Mouse (Mus musculus) cortical plate, adult 2 months (tissue): ENCODE measurements around the gene Abcd1. TPM values are rescaled to one million over a fixed set of nuclear protein-coding genes. Genes with fewer than 3 reads are reported as not detected.

ENCODE experiments used
- H3K27ac ChIP-seq: fragments of 200-500 bp; 2 replicates; pipeline ENCODE4 v1.5.1; 2012; ENCODE audit warnings: low read length, control low read depth, inconsistent platforms; ENCODE audit not compliant: insufficient read depth
- H3K4me1 ChIP-seq: fragments of 200-500 bp; 2 replicates; pipeline ENCODE4 v1.6.1; 2011; ENCODE audit warnings: low read length; ENCODE audit not compliant: control insufficient read depth, insufficient read depth
- H3K4me3 ChIP-seq: fragments of 200-500 bp; 2 replicates; pipeline ENCODE4 v1.5.1; 2011; ENCODE audit warnings: mild to moderate bottlenecking, low read length, control low read depth; ENCODE audit not compliant: insufficient read depth
- CTCF ChIP-seq: fragments of 200-500 bp; IDR thresholded peaks from 2 replicates; pipeline ENCODE4 v1.5.1; 2011; ENCODE audit warnings: mild to moderate bottlenecking, control low read depth, low read length; ENCODE audit not compliant: insufficient read depth; ENCODE audit errors: extremely low read depth
- POLR2A ChIP-seq: fragments of 200-500 bp; IDR thresholded peaks from 2 replicates; pipeline ENCODE4 v1.6.1; 2011; ENCODE audit warnings: mild to moderate bottlenecking, low read length, control low read depth; ENCODE audit not compliant: insufficient read depth; ENCODE audit errors: extremely low read depth
- polyA plus RNA-seq: library from polyadenylated mRNA; depleted of rRNA; stranded (reverse); fragments of >200 nt; gene quantifications from 2 replicates; pipeline ENCODE4 v1.2.3, GENCODE M21; 2012; rRNA removed

Abcd1 gene
- 16.6 and 16.9 TPM in 2 replicates for polyA plus RNA-seq

DNA sequence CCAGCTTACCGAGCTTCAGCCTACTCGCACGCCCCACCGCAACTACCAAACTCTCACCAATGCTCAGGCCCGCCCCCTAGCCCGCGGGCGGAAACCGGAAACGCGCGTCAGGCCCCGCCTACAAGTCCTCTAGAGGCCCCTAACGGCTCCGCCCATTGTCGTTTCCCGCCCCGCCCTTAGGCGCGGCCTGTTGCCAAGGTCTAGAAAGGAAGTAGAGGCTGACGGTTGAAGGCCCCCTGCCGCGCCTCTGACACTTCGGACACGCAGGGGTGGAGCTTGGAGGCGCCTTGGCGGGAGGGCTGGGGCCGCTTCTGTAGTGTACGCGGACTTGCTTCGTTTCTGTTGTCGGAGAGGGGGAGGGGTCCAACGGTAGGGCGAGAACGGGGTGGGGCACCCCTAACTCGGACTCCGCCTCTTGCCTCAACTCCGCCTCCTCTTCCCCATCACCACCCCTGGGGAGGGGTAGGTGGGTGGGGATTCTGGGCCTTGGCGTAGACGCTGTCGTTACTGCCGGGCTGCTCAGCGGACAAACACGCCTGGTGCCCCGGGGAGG, at the start of gene Abcd1, which contains the start of gene Bcap31:
Gene Abcd1, plus strand, starts transcription at position 489 of the 553 bp plus-strand sequence.
Gene Bcap31, minus strand, starts transcription at position 67 of the 553 bp plus-strand sequence.
- Histone ChIP-seq H3K4me3 (peak within 1 kb of the TSS; percentile 69), H3K4me1 (0 out of 2 replicates have a peak, but pooled peaks cover 4% of the 10 kb centered on the region), H3K27ac (peak within 1 kb of the TSS; percentile 76)
- peak; percentile 64; the same call in 1 of the 2 replicates for TF ChIP-seq POLR2A
- TF ChIP-seq CTCF: no peak

- no peak overlapping the region for H3K27ac ChIP-seq
- peak overlapping the region; percentile 87 for H3K4me3 ChIP-seq
- H3K4me1 ChIP-seq: peaks cover 2% of the 10 kb centered on the region; the same call in 1 of the 2 replicates
- TF ChIP-seq POLR2A: no peak
- no peak for TF ChIP-seq CTCF
Observed at GRCm38 (mm10) chrX:73672031-73672431, 44.4 kb upstream of the Abcd1 start.

DNA sequence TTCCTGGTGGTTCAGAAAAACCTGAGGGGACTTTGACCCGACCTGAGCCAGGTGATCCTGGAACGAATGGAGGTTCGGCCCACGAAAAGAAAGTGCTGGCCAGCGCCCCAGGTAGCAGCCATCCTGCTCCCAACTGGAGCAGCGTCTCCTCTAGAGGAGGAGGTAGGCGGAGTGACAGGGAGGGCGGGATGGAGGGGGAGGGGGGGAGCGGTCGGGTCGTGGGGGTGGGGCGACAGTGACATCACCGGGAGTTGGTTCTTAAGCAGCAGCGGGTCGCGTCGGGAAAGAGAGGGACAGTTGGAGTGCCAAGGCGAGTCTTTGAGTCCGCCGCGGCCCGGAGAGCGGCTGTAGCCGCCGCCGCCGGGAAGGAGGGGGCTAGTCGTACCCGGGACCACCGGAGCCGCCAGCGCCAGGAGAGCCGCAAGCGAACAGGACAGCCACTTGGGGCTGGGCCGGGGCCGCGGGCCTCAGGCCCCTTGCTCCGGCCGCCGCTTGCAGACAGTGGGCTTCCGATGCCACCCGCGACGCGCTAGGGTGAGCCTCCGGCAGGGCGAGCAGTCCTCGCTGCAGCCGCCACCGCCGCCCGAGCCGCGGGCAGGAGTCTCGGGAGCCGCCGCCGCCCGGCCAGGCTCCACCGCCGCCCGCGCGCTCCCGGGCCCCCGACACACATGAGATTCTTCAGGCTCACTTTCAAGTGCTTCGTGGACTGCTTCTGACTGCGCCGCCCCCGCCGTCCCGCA, 43.3 kb upstream of the Abcd1 start, which contains the start of gene Slc6a8:
Gene Slc6a8, plus strand, starts transcription at position 272 of the 740 bp plus-strand sequence.
- TF ChIP-seq CTCF (no peak), POLR2A (no peak)
- peaks cover 2% of the 10 kb centered on the region; the same call in 1 of the 2 replicates for H3K4me1 ChIP-seq
- H3K27ac ChIP-seq: peak within 1 kb of the TSS; percentile 90
- H3K4me3 ChIP-seq: peak within 1 kb of the TSS; percentile 87

GRCm38 (mm10) chrX:73673619-73673967, 42.8 kb upstream of the Abcd1 start:
- Histone ChIP-seq H3K4me1 (peaks cover 2% of the 10 kb centered on the region; the same call in 1 of the 2 replicates), H3K27ac (peak overlapping the region; percentile 90; the same call in 1 of the 2 replicates), H3K4me3 (peak overlapping the region; percentile 87)
- TF ChIP-seq CTCF (no peak), POLR2A (no peak)

GRCm38 (mm10) chrX:73673968-73674661, 42.3 kb upstream of the Abcd1 start:
- Histone ChIP-seq H3K27ac (peak overlapping the region; percentile 90), H3K4me3 (peak overlapping the region; percentile 87), H3K4me1 (peaks cover 2% of the 10 kb centered on the region; the same call in 1 of the 2 replicates)
- no peak for TF ChIP-seq POLR2A
- no peak for TF ChIP-seq CTCF

DNA sequence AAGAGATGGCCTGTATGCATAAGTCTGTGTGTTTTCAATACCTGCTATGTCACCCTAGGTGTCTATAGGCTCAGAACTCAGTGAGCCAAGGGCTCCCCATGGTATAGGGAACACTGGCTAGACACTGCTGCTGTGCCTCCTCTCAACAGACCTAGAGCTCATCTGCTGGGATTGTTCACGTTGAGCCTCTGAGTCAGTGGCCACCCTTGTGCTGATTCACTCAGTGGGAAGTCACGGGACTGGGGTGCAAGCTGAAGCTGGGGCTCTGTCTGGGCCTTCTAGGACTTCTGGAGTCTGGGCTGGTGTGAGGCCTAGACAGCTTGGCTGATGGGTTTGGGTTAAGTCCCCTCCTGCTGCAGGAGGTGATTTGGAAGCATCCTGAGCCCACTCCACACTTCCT, 41.2 kb upstream of the Abcd1 start:
- TF ChIP-seq POLR2A: no peak
- no peak for TF ChIP-seq CTCF

GRCm38 (mm10) chrX:73676668-73677067, 39.7 kb upstream of the Abcd1 start:
- no peak overlapping the region for H3K27ac ChIP-seq
- no peak for TF ChIP-seq POLR2A
- no peak for TF ChIP-seq CTCF
- H3K4me1 ChIP-seq: peaks cover 2% of the 10 kb centered on the region; the same call in 1 of the 2 replicates
- H3K4me3 ChIP-seq: no peak overlapping the region

More for the DNA sequence above, 41.2 kb upstream of the Abcd1 start:
- Histone ChIP-seq H3K4me3 (peak overlapping the region; percentile 87), H3K27ac (0 out of 2 replicates have a peak overlapping the region, but pooled peaks have one; percentile 32), H3K4me1 (peaks cover 2% of the 10 kb centered on the region; the same call in 1 of the 2 replicates)

DNA sequence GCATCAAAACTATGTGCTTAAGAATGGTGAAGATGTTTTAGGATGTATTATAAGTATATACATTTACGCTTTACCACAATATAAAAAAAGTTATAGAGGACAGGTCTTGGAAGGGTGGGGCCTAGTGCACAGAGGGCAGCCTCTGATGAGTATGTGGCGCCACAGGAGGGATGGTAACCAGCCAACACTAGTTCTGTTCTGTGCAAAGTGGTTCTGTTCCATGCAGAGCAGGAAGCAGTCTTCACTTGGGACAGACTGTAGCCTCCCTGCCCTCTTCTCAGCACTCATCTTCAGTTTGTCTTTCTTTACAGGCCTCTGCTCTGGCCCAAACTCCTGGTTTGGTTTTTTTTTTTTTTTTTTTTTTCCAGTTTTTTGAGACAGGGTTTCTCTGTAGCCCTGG, 32.2 kb upstream of the Abcd1 start:
- H3K4me3 ChIP-seq: no peak overlapping the region
- no peak overlapping the region for H3K27ac ChIP-seq
- H3K4me1 ChIP-seq: no peaks in the 10 kb centered on the region
- TF ChIP-seq POLR2A (no peak), CTCF (no peak)

DNA sequence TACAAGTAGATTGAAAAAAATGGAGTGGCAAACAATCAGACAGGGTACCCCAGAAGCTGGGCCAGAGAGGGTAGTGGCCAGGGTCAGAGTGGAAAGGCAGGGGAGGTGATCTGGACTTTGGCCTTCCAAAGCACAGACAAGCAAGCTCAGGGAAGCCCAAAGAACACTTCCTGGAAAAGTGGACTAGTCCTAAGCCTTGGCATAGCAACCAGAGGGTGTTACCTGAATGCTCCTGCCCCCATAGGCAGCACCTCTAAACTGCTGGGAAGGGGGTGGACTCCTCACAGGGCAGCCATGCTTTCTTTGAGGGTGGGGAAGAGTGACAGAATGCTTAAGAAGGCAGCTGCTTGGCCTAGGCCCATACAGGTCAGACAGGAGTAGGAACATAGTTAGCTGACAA, 31.4 kb upstream of the Abcd1 start:
- Histone ChIP-seq H3K4me3 (no peak overlapping the region), H3K4me1 (no peaks in the 10 kb centered on the region), H3K27ac (no peak overlapping the region)
- TF ChIP-seq POLR2A (no peak), CTCF (no peak)

DNA sequence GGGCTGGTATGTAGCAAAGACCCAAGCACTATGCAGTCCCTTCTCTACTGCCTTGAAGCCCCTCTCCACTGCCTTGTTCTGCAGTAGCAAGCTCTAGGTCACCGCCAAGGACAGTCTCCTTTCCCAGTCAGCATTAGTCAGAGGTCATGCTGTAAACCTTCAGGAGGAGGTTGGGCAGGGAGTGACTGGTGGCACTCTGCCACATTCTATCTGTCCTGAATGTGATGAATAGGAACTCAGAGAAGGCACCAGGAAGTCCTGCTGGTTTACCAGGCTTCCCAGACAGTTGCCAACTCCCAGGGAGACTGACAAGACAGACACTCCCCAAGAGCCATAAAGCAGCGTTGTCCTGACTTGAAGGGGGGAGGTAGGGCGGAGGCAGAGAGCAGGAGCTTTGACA, 30.8 kb upstream of the Abcd1 start:
- Histone ChIP-seq H3K27ac (no peak overlapping the region), H3K4me1 (no peaks in the 10 kb centered on the region), H3K4me3 (no peak overlapping the region)
- no peak for TF ChIP-seq CTCF
- no peak for TF ChIP-seq POLR2A
